Mouse (Mus musculus) spleen, postnatal 10 days (tissue): ENCODE measurements around the gene Sugp1.
"Not testable (repeated sequence)": the region's sequence is repeated elsewhere in the genome, so short reads cannot be mapped to it uniquely, and the experiment has no call there.

Experiments
- DNase-seq, 2 experiments: peaks; one replicate each; pipeline ENCODE4 v3.0.0; 2021 to 2022; ENCODE audit warnings: low spot score in 2 of 2

Sugp1 gene

DNA sequence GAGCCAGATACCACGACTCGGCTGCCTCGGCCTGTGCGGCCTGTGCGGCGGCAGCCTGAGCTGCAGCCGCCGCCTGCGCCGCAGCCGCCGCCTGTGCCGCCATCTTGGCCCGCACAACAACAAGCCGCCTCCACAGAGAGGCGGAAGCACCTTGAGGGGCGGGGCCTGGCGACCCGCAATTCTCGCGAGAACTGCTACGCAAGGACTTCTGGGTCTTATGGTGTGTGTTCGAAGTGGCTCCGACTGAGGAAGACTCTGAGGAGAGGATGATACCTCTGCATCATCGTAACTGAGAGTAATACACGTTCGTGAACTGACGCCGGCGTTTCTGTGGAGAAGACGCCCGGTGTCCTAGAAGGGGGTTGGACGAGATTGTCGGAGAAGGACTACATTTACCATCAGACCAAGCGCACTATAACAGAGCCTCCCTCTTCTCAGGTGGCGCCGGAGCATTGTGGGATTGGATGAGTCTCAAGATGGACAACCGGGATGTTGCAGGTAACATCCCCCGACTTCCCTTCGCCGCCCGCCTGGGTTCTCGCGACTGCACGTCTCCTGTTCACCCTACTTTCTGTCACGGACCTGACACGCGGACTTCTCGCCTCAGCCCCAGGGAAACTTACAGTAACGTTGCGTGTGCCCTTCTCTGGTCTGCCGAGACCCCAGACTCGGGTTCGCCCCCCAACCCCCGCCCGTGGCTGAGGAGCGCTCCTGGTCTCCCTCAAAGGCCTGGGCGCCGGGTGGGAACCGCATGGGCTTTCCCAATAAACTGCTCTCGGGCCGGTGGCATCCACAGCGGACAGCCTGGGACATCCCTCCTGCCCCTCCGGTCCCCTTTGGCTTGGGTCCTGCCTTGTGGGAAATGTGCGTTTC lies at the start of gene Sugp1, which contains the start of gene Mau2:
TSS of gene Sugp1 (plus strand) at position 231 of the 873 bp plus-strand sequence.
TSS of gene Mau2 (minus strand) at position 152 of the 873 bp plus-strand sequence.
- peak; percentile 97 to 98 for DNase-seq

DNA sequence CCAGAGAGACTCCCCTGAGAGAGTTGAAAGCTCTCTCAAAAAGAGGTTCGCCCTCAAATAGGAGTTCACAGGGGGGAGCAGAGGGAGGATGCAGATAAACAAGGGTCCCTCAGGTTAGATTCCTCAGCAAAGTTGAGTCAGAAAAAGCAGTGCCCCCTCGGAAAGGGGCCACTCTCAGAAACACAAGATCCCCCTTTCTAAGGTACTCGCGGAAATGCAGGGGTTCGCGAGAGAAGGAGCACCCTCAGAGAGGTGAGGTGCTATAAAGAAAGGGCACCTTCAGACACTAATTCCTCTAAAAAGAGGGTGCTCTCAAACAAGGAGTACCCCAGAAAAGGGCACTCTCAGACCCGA lies 47.2 kb upstream of the Sugp1 start:
- no peak for DNase-seq

DNA sequence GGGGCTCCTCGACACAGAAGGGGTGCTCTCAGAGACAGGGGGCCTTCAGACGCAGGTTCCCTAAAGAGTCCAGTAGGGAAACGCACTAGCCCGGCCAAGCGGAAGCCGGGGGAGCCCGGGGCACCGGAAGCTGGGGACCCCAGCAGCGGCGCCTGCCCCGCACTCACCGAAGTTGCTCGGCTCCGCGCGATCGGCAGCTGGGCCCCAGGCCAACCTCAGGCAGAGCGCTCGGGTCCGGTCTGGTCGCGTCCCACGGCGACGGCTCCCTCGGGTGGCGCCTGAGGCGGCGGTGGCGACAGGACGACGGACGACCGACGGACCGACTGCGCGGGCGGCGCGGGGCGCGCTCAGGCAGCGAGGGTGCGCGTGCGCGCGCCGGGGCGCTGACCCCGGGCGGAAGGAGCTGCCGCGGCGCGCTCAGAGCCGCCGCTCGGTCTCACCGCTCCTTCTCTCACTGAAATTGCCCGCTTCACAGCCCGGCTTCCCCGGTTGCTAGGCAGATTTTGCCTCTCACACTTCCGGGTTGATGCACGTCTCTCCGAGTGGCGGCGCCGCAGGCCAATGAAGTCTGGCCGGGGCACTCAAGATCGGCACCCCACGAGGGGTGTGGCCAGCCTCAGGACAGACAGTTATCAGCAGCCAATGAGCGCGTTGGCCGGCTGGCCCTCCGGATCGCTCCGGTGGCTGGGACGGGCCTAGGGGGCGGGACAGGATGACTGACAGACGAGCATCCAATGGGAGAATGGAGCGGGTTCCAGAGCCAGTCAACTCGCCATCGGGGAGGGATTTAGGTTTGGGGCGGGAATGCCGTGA lies 46.6 kb upstream of the Sugp1 start, which contains the start of gene Gatad2a:
TSS of gene Gatad2a (minus strand) at position 609 of the 813 bp plus-strand sequence.
- peak; percentile 100 for DNase-seq

DNA sequence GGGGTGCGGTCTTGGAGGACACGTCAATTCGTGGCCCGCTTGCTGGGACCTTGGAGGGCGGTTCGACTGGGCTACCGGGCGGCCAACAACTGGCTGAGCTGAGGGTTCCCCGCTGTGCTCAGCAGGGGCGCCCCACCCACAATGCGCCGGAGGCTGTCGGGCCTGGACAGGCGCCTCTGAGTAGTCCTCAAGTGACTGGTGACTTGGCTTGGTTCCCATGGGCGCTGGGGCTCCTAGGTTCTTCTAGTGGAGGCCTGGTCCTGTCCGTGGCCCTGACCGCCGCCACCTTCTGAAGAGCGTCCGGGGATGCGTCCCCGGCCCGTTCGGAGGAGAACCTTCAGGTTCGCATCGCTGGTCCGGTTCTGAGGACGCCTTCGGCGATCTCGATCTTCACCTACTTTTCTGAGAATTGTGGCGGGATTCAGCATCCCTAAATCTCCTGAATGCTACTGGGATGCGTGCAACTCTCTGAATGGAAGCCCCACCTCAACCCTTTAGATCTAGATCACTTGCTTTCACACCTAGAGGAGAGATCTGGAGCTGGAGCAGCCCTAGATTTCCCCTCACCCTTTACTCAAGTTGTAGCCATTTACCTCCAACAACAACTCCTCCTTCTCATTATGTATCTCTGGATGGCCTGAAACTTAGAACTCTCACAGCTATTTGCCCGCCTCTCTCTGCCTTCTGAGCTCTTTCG lies 45.9 kb upstream of the Sugp1 start:
- no peak for DNase-seq

DNA sequence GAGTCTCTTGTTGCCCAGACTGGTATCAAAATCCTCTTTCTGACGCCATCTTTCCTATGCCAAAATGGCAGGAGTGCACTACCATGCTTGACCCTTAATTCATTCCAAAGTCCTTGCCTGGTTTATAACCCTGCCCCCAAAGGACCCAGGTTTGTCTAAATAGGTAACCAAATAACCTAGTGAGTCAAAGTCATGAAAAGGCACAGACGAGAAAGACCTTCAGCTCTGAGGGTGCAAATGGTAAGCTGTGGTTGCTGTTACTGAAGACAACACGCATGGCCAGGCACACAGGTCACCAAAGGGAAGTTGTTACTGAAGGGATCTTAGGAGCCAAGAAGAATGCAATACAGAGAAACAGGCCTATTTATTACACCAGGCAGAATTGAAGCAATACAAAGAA lies 43.9 kb upstream of the Sugp1 start:
- DNase-seq, result no peak

DNA sequence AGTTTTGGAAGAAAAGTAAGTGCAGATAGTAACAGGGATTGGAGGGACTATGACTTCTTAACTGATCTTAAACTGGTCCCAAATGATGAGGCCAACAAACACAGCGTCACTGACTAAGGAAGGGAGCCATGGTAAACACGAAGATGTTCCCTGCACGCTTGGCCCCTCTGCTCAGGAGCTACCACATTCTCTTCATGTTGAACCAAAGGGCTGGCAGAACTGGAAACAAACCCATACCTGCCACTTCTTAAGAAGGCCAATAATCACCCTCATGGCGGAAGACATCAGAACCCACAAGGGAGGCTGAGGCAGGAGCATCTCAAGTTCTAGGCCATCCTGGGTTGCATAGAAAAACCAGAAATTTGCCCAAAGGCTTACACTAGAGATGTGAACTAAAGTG lies 43.4 kb upstream of the Sugp1 start:
- DNase-seq, result no peak

DNA sequence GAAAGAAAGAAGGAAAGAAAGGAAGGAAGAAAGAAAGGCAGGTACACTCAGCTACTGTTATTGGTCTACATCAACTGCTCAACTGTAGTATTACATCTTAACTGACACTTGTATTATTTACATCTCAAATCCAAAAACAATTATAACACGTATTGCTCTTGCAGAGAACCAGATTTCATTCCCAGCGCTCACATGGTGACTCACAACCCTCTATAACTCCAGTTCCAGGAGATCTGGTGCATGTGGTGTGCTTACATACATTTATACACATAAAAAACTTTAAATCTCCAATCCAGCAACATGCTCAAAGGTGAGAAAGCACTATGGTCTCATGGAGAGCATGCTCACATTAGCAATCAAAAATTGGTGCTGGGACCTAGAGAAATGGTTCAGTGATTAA lies 42.4 kb upstream of the Sugp1 start:
- DNase-seq, result no peak

DNA sequence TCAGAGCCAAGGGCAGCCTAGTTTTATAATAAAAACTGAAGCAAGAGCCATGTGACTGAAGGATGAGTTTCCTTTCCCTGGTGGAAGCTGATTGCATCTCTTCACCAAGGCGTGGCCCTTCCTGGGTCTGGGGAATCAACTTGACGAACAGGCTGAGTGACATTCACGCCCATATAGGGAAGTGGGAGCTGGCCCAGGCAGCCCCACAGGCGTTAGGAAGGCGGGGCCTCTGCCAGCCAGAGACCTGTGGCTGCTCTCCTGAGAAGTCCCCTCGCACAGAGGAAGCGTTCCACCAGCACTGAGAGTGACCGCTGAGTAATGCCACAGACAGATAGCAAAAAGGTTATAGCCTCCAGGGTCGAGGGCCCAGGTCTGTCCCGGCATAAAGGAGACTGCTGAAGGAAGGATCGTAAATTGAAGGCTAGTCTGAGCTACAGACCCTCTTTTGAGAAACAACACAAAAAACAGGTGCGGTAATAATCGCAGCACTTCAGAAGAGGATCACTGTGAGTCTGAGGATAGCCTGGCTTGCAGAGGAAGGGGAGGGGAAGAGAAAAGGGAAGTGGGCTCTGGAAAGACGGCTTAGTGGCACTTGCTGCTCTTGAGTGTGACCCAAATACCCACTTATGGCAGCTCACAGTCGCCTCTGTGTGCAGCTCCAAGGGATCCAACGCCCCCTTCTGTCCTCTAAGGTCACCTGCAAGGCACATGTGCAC lies 41.3 kb upstream of the Sugp1 start:
- DNase-seq, result peak; percentile 44 to 71

DNA sequence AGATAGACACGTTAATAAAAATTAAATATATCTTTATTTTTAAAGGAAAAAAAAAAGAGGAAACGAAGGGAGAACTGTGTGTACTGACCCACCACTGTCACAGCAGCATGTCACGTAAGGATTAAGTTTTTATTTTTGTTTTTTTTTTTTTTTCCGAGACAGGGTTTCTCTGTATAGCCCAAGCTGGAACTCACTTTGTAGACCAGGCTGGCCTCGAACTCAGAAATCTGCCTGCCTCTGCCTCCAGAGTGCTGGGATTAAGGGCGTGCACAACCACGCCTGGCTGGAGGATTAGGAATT lies 40.8 kb upstream of the Sugp1 start:
- not testable (repeated sequence) for DNase-seq

DNA sequence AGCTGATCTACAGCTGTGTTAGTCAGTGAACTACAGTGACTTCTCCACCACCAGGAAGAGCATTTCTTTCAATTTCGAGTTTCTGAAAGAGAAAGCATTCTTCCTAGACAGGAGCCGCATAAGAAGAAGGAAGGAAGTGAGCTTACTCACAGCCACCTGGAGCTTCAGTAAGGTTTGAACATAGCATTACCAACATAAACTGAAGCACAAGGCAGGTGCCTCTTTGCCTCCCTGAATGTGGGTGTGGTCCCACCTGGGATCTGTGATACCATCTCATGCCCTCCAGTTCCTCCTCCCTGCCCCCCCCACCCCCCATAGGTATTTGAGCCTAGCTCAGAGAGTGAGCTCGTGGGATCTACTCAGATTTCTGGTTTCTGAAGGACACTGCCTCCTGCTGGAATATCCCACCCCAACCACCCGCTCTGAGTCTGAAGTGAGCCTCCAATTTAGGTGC lies 39.4 kb upstream of the Sugp1 start:
- DNase-seq, result peak in 1 of 2 experiments; percentile 26

DNA sequence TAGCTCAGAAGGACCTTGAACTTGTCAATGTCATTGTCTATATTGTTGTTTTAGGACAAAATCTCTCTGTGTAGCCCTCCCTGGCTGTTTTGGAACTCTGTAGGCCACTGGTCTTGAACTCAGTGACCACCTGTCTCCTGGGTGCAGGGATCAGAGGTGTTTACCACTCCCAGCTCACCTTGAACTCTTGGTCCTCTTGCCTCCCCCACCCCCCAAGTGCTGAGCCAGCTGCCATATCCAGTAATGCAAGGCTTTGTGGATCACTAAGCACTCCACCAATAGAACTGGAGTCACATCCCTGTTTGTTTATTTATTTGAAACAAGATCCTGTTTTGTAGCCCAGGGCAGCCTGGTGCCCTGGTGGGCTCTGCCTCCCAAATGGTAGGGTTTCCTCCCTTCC lies 38.3 kb upstream of the Sugp1 start:
- no peak for DNase-seq

DNA sequence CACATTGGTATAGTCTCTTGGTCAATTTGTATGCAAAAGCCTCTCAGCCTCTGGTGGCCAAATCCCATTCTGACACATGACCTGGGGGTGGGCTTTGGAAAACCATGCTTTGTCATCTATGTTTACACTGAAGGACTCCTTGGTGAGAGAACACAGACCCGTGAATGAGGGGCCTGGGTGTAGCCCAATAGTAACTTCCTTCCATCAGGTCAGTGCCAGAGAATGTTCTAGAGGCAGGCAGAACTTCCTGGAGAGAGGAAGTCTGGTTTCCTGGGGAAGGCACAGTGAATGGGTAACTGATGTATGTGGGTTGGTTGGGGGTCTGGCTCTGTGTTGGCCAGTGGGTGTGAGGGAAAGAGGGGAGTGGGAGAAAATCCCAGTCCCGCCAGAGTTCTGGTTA lies 37.4 kb upstream of the Sugp1 start:
- no peak for DNase-seq

DNA sequence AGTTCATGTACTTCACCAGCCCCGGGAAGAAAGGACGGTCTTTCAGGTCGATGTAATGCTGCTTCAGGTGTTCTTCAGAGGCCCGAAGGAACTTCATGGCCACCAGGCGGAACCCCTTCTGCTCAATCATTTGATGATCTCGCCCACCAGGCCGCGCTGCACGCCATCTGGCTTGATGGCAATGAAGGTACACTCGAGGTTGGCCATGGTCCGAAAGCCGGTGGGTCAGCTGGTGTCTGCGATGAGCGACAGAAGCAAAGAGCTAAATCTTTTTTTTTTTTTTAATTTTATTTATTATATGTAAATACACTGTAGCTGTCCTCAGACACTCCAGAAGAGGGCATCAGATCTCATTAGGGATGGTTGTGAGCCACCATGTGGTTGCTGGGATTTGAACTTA lies 31.8 kb upstream of the Sugp1 start:
- DNase-seq, result not testable (repeated sequence)

DNA sequence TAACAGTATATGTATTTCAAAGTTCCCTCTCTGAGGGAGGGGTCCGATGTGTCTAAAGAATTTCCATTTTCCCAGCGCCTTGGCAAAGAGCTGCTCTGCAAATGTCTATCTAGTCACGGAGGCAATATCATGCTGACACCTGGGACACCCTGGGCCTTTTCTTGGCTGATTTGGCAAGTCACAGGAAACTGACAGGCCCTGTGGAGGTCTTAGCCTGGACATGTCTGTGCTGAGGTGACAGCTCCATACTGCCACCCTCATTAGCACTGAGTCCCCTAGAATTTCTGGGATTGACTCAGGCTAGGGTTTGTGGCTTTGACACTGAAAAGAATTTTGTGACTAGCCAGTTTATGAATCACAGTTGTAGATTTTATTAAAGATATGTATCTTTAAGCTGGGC lies 30.3 kb upstream of the Sugp1 start:
- DNase-seq, result no peak

DNA sequence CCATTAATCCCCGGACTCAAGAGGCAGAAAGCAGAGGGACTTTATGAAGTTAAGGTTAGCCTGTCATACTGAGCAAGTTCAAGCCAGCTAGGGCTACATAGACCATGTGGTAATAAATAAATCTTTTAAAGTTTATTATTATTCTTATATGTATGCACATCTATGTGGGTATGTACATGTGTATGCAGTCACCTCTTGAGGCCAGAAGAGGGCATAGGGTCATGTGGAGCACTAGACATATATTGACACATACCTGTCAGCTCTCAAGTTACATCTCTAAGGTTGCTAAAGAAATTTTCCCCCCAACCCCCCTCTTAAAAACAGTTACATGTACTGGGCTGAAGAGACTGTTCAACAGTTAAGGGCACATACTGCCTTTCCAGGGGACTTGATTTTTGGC lies 29.9 kb upstream of the Sugp1 start:
- DNase-seq, result no peak

DNA sequence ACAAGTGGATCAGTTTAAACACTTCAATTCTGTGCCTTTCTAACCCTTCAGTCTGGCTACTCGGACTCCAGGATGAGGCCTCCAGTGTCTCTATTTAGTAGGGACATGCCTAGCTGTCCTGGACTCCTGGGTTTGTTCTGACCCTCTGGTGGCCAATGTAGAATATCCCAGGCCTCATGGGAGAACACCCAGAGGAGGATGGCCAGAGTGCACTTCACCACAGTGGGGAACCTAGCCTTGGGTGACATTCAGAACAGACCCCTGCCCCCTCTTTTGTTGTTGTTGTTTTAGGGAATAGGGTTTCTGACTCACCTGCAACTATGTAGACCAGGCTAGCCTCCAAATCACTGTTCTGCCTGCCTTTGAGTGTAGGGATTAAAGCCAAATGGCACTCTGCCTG lies 27.6 kb upstream of the Sugp1 start:
- no peak for DNase-seq

DNA sequence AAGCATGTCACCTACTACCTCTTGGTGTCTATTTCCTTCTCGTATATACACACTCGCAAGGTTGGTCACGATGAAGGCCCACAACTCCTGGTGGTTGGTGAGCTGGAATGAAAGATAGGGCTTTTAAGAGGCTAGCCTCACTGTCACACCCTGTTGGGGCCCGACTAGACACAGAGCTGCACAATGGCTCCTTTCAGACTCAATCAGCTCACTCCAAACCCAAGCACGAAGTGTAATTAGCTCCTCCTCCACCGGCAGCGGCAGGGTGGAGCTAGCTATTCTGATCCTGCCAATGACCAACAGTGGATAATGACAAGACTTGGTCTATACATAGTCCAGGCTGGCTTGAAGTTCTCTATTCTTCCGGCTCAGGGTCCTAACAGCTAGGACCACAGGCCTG lies 19.0 kb upstream of the Sugp1 start:
- DNase-seq, result no peak

DNA sequence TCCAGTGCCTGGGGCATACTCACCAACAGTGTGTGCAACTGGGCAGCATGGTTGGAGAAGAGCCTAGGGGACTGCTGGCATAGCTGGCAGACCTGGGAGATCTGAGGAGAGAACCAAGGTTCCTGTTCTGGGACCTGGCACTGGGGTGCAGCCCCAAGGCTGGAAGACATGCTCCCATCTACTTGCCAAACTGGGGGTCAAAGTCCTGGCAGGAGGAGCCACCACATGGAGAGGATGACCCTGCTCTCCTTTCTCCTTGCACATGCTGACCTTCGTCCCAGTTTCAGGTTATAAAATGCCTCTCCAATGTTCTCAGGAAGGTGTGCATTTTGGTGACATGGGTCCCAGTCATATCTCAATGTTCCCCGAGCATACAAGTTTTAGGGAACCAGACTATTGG lies 16.5 kb upstream of the Sugp1 start:
- no peak for DNase-seq

DNA sequence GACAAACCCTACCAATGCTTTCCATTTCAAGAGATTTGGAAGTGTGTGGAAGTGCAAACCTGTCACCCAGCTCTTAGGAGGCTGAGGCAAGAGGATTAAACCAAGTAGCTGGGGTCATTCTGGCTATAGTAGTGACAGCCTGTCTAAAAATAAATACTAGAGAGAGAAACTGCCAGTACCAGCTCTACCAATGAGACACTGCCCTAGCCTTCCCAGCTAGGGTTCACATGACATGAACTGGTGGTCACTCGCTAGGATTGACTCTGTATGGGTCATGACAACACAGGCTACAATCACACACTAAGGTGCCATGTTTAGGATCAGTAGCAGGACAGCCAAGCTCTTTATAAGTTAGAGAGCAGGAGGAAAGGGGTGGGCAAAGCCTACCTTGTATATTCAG lies 12.4 kb upstream of the Sugp1 start:
- DNase-seq, result no peak

DNA sequence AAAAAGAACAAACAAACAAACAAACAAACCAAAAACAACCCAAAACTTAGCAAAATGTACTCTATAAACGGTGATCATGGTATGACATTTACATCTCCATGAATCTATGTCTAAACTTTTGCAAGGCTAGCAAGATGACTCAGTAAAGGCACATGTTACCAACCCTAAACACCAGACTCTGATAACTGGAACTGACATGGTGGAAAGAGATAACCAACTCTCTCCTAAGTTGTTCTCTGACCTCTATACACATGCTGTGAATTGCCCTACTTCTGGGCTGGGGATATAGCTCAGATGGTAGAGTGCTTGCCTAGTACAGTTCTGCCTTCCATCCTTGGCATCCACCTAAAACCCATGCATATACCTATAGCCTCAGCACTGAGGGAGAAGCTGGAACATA lies 4.6 kb upstream of the Sugp1 start:
- no peak for DNase-seq

DNA sequence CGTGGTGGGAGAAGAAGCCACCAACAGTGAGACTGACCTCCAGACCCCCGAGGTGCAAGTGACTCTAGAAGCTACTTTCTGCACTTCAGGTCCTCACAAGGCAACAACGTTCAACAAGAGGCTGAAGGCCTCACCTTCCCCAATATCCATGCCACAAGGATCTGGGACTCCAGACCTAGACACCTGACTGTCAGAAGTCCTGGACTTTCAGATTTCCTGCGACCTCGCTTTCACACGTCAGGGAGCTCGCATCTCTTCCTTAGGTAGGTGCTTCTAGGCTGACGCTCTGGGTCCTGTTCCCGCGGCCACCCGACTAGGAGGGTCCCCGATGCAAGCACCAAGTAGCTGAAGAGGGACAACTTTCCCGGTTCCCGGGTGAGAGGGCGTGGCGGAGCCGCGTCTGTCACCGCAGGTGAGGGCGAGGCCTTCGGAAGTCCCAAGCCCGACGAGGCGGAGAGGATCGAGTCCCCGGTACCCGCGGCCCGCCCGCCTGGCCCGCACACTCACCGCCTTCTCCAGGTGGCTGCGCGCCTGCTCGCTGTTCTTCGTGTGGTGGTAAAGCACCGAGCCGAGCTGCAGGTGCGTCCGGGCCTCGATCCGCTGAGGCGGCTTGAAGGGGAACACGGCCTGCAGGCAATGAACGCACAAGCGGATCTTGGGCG lies 597 bp upstream of the Sugp1 start:
- DNase-seq, result peak in 1 of 2 experiments; percentile 68
